Comparison of ENCODE assay signal across 8 mouse cellular contexts in the genomic region with DNA sequence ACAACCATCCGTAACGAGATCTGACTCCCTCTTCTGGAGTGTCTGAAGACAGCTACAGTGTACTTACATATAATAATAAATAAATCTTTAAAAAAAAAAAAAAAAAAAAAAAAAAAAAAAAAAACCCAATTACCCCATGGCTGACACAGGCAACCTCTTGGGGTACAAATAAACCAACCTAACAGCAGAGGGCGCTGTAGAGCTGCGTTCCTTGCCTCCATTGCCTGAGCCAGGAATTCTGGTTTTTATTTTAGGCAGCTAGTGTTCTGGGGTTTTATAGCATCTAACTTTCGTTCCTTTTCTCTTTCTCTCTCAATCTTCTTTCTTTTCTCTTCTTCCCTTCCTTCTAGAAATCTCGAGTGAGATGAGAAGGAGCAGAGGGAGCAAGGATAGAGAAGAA. TPM values are rescaled to one million over a fixed set of nuclear protein-coding genes. Genes with fewer than 3 reads are reported as not detected.
DNase-seq lines count a peak whose midpoint lies in the region; ATAC-seq lines count a peak whose summit lies in the region.
"Had no signal": no experiment of that assay in that cellular context is flagged by ENCODE, and none has a peak within 500 bp of the region (broad histone marks: within the 10 kb centered on the region; RNA-seq: fewer than 3 reads in every experiment).

No protein-coding gene starts in this region.

- ATAC-seq in inflammation-experienced regulatory T-cells, adult 6 months = peak; percentile 61

- DNase-seq in T-cell, adult 2 months (ENCODE audit: low spot score) = peak; percentile 70
- peak; percentile 86 to 88 for DNase-seq in cerebellum, postnatal 10 days
- peak; percentile 86 for DNase-seq in gastrocnemius, adult 18-20 months (ENCODE audit: low spot score)
- DNase-seq in left cerebral cortex, adult 18-20 months (ENCODE audit: low spot score in 2 of 2) = peak; percentile 73 to 88
- peak; percentile 82 for DNase-seq in mesoderm, embryonic 11.5 days (ENCODE audit: low read depth, low spot score)
- peak; percentile 25 to 70 for DNase-seq in spleen, adult 18-20 months

RNA-seq across cellular contexts. Expression of a gene that starts 4.7 kb away (rescaled TPM):
- 10 to 100 TPM; 43.0 to 43.5 TPM for total RNA-seq in gastrocnemius, adult 18-20 months (2021)
- polyA plus RNA-seq in inflammation-experienced regulatory T-cells, adult 6 months (2017; shearing (Covaris generic)) = 1 to 10 TPM; 5.9 to 8.5 (median 7.9) TPM
- 10 to 100 TPM; 80.9 to 92.7 TPM for total RNA-seq in left cerebral cortex, adult 18-20 months (2021)

RNA-seq across cellular contexts. Expression of a gene that starts 5.8 kb away (rescaled TPM):
- total RNA-seq in gastrocnemius, adult 18-20 months (2021) = under 1 TPM in 1 of 2 experiments, not detected in 1; 0.02 TPM
- polyA plus RNA-seq in inflammation-experienced regulatory T-cells, adult 6 months (2017; shearing (Covaris generic)) = under 1 TPM; 0.18 to 0.37 (median 0.27) TPM
- total RNA-seq in left cerebral cortex, adult 18-20 months (2021) = under 1 TPM; 0.09 to 0.12 TPM
- polyA plus RNA-seq: liver, embryonic 12.5 days had no signal

RNA-seq across cellular contexts. Expression of a gene that starts 42.1 kb away (rescaled TPM):
- 10 to 100 TPM; 33.6 to 39.0 TPM for total RNA-seq in gastrocnemius, adult 18-20 months (2021)
- 10 to 100 TPM; 39.1 to 45.1 (median 39.1) TPM for polyA plus RNA-seq in inflammation-experienced regulatory T-cells, adult 6 months (2017; shearing (Covaris generic))
- total RNA-seq in left cerebral cortex, adult 18-20 months (2021) = 10 to 100 TPM; 27.7 to 30.7 TPM

RNA-seq across cellular contexts. Expression of a gene that starts 57.7 kb away (rescaled TPM):
- 1 to 10 TPM; 4.8 to 7.5 TPM for total RNA-seq in gastrocnemius, adult 18-20 months (2021)
- not detected for polyA plus RNA-seq in inflammation-experienced regulatory T-cells, adult 6 months (2017; shearing (Covaris generic))
- total RNA-seq in left cerebral cortex, adult 18-20 months (2021) = 10 to 100 TPM; 66.5 to 75.0 TPM

Comparison
In these comparisons a context has a peak if more than half of its experiments do, and no peak if none do; other contexts are left out.
1. Peak in every context shown above with its lines: DNase-seq and ATAC-seq.